ENCODE assay signal across 29 mouse cellular contexts in genomic region chr2:154597399-154597798, GRCm38 (mm10). TPM values are rescaled to one million over a fixed set of nuclear protein-coding genes. Genes with fewer than 3 reads are reported as not detected.
"Had no signal": no experiment of that assay in that cellular context is flagged by ENCODE, and none has a peak within 500 bp of the region (broad histone marks: within the 10 kb centered on the region; RNA-seq: fewer than 3 reads in every experiment).

No protein-coding gene starts in this region.

- H3K9me3 ChIP-seq: limb, embryonic 13.5 days; liver, embryonic 15.5 days; lung, embryonic 15.5 days; midbrain, embryonic 10.5 days; midbrain, embryonic 13.5 days; neural tube, embryonic 12.5 days; neural tube, embryonic 15.5 days had no signal

- H3K9ac ChIP-seq: limb, embryonic 13.5 days; liver, embryonic 12.5 days; liver, embryonic 15.5 days; lung, embryonic 15.5 days; midbrain, embryonic 13.5 days; neural tube, embryonic 12.5 days; neural tube, embryonic 15.5 days had no signal

- H3K4me1 ChIP-seq: limb, embryonic 13.5 days; midbrain, embryonic 10.5 days; midbrain, embryonic 13.5 days; neural tube, embryonic 12.5 days; neural tube, embryonic 15.5 days had no signal

- DNase-seq: kidney, adult 18-20 months; kidney, postnatal 25 days; left cerebral cortex, postnatal 4 days; liver; lung, adult 18-20 months; lung, postnatal 10 days; lung, postnatal 36 days; right cerebral cortex, adult 18-20 months; right cerebral cortex, postnatal 14 days; right cerebral cortex, postnatal 4 days; thymus, adult 2 months; thymus, postnatal 14 days; thymus, postnatal 4 days had no signal

- ATAC-seq: liver, embryonic 12.5 days; midbrain, embryonic 13.5 days; midbrain, embryonic 16.5 days had no signal

- H3K4me2 ChIP-seq: limb, embryonic 13.5 days; liver, embryonic 12.5 days; liver, embryonic 15.5 days; lung, embryonic 15.5 days; midbrain, embryonic 13.5 days; neural tube, embryonic 12.5 days; neural tube, embryonic 15.5 days had no signal

- H3K27ac ChIP-seq: kidney, postnatal 0 days; limb, embryonic 13.5 days; liver, embryonic 12.5 days; liver, embryonic 15.5 days; lung, embryonic 15.5 days; midbrain, embryonic 10.5 days; midbrain, embryonic 13.5 days; neural tube, embryonic 12.5 days; neural tube, embryonic 15.5 days; stomach, postnatal 0 days had no signal

- H3K27me3 ChIP-seq: limb, embryonic 13.5 days; liver, embryonic 12.5 days; liver, embryonic 15.5 days; lung, embryonic 15.5 days; megakaryocyte, embryonic 14.5 days; midbrain, embryonic 13.5 days; neural tube, embryonic 12.5 days; neural tube, embryonic 15.5 days had no signal

- H3K4me3 ChIP-seq: limb, embryonic 13.5 days; liver, embryonic 12.5 days; liver, embryonic 15.5 days; lung, embryonic 15.5 days; midbrain, embryonic 10.5 days; midbrain, embryonic 13.5 days; neural tube, embryonic 12.5 days; neural tube, embryonic 15.5 days had no signal

RNA-seq across cellular contexts. Expression of gene 4930519P11Rik, which starts 15.8 kb away (rescaled TPM):
- total RNA-seq: layer of hippocampus, adult 8-10 months; left cerebral cortex, adult 8-10 months; left cerebral cortex, postnatal 14 days; left cerebral cortex, postnatal 4 days had no signal
- polyA plus RNA-seq: liver, embryonic 15.5 days; lung, embryonic 15.5 days; midbrain, embryonic 10.5 days; stomach, embryonic 14.5 days had no signal
